Mouse (Mus musculus): ENCODE measurements around the gene Pnpla2.
"Not testable (repeated sequence)": the region's sequence is repeated elsewhere in the genome, so short reads cannot be mapped to it uniquely, and the experiment has no call there.

Pnpla2 gene

DNA sequence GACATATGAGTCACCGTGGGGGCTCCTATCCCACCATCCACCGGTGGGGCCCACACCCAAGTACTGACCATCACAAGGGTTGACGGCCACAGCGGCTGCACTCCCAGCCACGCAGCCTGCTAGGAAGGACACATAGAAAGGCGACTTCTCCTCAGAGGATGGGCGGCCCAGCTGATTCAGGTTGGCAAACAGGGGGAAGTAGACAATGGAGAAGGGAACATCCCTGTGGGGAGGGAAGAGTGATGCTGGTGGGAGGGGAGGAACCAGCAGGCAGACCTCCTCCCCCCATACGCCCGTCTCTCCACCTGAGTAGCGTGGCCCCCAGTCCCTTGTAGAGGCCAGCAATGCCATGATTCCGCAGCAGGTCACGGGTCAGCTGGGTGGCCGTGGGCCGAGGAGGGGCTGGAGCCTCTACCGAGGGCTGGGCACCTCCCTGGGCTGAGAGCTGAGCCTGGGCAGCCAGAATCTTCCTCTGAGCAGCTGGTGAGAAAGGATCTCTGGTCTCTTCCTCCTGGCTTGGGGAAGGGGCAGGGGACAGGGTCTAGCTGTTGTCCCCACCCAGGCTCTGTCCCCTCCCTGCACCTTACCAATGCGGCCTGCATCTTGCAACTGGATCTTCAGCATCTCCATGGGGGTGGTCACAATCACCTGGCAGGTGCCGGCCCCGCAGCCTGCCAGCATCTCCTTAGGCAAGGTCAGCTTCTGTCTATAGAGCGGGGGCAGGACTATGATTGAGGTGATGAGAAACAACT is 23.4 kb upstream of the Pnpla2 start:
- DNase-seq (ENCODE audit: low read depth, low spot score), result no peak

DNA sequence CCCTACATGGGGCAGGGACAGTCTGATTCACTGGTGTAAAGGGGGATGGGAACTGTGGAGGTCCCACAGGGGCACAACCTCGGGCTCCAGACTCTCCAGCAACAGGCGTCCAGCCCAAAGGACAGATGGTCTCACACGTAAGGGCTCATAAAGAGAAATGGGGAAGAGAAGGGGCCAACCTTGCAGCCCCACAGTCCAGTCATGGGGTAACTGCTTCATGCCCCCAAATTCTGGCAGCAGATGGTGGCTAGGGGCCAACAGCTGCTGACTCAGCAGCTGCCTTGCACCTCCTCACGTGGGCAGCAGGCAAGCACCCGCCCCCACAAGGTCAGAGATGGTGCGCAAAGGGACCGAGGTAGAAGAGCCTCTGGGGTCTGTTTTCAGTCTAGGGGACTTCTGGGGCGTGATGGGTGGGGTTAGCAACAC is 22.8 kb upstream of the Pnpla2 start:
- no peak for DNase-seq (ENCODE audit: low read depth, low spot score)

DNA sequence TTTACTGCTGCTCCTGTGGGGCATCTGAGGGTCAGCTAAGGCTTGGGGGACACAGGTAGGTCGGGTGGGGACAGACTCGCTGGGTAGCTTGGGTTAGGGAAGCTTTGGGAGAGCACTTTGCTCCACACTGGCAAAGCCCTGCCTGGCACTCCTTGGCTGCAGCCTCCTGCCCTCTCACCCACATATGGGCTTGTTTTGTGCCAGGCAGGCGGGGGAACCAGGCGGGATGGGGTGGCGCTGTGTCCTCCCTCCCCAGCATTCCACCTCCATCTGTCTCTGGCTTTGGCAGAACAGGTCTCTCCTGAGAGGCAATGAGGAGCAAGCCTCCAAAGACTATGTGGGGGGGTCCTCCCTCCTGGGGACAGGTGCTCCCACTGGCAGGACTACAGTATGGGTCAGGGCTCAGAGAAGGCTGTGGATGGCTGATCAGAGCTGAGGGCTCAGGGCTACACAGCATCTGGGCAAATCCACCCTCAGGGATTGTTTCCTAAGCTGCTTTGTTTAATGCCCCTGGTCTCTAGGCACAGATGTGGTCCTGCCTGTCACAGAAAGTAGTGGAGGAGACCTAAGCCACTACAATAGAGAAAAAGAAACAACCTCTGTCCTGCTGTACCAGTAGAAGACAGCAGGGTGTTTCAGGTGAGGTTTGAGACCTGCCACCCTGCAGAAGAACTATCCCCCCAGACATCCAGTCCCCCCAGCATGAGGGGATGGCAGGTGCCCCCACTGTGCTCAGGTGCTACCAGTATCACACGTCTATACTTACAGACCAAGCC is 22.1 kb upstream of the Pnpla2 start:
- DNase-seq (ENCODE audit: low read depth, low spot score), result peak; percentile 76

DNA sequence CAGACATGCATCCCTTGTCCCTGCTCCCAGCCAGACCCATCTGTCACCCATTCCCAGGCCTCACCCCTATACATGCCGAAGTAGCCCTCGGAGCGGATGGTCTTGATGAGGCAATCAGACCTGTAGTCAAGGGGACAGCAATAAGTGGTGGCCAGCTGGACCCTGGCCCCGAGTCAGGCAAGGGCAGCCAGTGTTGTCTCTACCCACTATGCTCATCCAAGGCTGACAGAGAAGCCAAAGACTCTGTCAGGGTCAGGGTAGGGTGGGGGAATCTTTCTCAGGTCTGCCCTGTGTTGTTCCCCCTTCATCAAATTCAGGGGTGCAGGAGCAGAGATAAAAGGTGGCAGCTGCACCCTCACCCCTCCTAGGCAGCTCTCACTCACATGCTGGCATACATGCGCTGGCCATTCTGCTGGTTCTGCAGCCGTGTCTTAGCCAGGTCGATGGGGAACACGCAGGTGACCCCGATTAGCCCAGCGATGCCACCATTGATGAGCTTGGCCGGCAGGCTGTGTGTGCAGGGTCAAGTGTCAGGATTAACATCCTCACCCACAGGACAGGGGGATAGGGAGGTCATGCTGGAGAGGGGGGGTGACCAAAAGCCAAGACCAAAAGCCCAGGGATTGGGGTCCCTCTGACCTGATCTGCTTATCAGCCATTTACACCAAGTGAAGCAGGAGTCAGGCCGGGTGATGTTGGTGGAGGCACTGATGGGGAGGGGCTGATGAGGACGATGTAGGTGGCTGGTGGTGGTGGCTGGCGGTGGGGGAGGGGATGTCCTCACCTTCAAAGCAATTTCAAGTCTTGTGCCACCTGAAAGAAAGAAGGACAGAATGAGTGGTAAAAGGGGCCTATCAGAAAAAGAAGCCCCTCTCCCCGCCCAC is 21.2 kb upstream of the Pnpla2 start:
- DNase-seq (ENCODE audit: low read depth, low spot score), result no peak

DNA sequence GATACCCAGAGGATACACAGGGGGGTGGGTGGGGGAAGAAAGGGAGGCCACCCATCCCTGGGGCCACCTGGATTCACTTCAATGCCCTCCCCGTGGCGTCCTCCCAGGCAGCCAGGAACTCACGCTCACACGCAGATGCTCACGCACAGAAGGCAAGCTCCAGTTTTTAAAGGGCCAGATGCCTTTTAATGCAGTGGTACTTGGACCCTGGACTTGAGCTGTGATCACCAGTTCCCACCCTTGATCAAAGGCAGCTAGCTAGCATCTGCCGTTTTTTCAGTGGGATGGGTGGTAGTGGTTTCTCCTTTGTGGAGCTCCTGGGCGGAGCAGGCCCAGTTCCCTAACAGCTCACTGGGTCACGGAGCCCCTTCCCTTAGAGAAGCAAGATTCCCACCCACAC is 20.5 kb upstream of the Pnpla2 start:
- no peak for DNase-seq (ENCODE audit: low read depth, low spot score)

DNA sequence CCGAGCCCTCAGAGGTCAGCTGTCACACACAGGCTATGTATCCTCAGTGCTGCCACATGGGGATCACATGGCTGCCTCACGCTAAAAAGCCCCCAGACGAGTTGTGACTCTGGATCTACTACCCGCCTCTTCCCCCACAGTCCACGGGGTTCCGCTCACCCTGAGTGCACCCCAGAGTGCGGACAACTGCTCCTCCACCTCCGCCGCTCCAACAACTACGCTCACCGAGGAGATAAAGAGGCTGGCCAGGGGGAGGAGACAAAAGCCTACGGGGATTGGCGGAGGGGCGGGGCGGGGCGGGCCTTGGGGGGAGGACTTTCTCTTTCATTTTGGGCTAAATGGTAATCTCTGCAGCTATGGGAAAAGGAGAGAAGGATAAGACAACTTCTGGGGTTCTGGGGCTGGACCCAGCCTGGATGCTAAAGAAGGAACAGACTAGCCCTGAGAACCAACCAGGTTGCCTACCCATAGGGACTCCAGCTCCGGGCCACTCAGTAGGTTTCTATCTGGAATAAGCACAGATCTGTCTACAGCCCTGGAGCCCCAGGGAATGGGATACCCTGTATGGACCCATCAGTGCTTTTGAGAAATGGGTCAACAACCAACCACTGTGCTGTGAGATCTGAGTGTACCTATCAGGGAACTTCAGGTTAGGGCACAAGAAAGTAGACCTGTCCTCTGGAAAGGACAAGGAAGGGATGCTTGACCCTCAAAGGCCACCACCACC is 19.7 kb upstream of the Pnpla2 start:
- DNase-seq (ENCODE audit: low read depth, low spot score), result no peak

DNA sequence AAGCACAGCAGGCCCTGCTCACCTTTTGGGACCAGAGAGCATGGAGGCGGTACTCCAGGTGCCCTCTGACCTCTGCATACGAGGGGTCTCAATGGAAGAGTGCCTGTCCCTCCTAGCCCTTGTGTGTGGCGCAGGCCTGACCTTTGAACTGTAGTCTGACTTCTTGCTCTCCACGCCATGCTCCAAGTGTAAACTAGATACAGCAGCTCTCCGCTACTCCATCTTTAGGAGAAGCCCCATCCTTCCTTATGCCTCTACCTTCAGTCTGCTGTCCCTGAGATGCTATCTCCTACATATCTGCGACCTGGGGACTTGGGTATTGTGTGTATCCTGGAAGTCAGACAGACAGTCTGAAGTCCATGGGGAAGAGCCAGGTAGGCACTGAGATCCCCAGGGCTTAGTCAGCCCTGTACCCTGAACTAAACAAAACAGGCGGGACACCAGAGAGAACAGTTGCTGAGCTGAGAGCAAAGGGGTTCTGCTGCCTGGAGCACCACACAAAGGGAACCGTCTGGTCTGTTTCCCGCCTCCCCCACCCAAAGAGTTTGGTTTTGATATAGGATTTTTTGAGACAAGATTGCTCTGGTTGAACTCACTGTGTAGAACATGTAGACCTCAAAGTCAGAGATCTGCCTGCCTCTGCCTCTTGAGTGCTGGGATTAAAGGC is 19.0 kb upstream of the Pnpla2 start:
- no peak for DNase-seq (ENCODE audit: low read depth, low spot score)

DNA sequence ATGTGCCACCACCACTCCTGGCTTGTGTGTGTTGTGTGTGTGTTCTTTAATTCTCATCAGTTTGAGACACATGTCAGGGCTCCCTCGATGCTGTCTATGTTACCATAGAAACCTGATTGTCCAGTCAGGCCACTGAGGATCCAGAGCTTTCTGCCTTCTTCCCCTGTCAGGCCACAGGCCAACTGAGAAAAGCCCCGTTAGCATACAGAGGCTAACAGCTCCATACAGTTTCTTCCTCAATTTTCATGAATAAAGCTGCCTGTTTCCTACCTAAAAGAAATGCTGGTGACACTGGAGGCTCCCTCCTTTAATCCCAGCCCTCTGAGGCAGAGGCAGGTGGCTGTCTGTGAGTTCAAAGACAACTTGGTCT is 18.5 kb upstream of the Pnpla2 start:
- DNase-seq (ENCODE audit: low read depth, low spot score), result no peak

DNA sequence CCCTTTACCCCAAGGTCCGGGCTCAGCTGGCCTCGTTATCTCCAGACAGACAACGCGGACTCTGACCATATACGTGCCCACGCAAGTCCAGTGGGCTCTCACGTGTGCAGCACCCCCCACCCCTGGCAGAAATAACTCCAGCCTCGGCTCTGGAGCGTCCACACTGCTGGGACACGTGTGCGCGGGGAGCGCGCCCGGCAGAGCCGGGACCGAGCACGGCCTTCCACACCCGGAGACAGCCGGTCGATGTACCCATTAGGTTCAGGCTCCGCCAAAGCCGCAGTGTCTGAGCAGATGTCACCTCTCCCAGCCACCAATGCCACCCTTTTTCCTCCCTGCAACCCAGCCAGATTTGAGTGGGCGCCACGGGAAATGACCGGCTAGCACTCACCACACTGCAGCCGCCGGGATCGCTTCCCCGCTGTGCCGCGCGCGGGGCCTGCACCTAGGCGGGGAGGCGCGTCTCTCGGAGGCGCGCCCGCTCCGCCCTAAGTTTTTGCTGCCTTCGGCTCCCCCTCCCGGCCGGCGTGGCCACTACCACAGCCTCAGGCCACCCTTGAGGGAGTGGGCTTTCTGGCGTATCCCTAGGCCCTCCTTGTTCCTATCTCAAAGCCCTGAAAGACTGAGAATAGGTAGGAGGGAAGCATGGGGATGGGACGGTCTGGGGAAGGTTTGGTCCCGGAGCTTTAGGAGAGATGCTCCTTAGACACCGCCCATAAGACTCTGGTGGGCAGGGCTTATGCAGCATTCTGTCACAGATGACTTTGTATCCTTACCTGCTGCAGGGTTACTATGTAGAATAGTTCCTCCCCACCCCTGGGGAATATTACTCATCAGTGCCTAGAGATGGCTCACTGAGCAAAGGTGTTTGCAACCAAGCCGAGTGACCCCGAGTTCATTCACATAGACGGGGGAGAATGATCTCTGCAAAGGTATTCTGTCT is 17.5 kb upstream of the Pnpla2 start, which contains the start of gene Slc25a22:
TSS of gene Slc25a22 (minus strand) at position 715 of the 943 bp plus-strand sequence.
- DNase-seq (ENCODE audit: low read depth, low spot score), result no peak

DNA sequence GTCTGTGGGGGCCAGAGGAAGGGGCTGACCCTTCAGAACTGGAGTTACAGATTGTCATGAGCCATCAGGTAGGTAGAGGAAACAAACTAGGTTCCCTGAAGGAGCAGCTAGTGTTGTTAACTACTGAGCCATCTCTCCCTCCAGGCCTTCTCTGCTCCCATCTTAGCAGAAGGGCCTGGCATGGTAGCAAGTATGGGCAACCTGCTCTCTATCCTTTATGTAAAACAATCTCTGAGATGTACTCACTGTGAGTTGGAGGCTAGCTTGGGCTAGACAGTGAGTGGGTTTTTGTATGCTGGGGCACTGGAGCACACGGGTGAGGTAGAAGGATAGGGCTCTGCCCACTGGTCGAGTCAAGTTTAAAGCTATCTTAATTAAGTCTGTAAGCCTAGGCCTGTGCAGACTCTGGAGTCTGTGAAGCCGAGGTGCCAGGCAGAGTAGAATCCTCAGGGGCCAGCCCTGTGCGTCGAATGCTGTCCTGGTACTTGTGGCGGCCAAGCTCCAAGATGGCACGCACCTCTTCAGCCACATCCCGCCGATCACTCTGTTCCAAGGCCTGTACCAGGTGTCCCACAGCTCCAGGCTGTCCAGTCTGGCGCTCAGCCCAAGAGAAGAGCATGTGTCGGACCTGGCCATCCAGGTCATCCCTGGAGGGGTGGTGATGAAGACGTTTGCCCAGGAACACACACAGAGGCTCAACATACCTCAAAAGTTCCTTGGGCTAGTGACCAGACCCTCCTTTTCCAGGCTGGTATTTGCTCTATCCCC is 16.6 kb upstream of the Pnpla2 start:
- DNase-seq (ENCODE audit: low read depth, low spot score), result no peak

DNA sequence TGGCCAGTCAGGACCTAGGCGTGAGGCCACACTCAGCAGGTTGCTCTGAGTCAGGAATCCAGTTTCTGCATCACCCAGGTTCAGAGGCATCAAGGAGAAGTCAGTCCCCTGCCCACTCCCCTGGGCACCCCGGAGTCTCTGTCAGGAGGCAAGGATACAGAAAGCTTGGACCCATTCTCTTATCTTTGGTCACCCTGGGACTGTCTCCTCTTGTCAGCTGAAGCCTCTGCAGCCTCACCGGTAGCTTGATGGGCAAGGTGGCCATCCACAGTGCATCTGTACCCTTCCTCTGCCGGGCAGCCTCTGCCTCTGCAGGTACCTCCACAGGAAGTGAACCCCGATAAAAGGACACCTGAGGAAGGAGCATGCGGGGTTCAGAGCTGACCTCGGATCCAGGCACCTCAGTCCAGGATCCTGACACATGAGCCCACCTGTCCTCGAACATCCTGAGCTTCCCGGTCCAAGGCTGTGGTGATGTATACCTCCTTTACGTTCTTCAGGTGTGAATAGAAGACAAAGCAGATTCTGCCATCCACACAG is 15.8 kb upstream of the Pnpla2 start:
- no peak for DNase-seq (ENCODE audit: low read depth, low spot score)

DNA sequence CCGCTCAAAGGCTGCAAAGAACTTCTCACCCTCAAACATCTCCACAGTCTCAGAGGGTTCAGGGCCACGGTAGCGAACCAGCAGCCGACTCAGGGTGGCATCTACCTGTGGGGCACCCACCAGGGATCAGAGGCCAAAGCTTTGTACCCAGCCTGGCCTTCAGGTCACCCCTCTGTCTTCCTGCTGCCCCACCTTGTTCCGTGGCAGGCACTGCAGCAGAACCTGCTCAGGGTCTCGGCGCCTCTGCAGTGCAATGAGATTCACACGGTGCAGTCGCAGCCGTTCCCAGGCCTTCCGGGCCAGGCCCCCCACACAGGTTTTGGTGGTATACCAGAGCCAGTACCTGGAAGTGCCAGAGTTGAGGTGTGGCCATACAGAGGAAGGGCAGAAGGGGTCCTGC is 15.2 kb upstream of the Pnpla2 start:
- no peak for DNase-seq (ENCODE audit: low read depth, low spot score)

DNA sequence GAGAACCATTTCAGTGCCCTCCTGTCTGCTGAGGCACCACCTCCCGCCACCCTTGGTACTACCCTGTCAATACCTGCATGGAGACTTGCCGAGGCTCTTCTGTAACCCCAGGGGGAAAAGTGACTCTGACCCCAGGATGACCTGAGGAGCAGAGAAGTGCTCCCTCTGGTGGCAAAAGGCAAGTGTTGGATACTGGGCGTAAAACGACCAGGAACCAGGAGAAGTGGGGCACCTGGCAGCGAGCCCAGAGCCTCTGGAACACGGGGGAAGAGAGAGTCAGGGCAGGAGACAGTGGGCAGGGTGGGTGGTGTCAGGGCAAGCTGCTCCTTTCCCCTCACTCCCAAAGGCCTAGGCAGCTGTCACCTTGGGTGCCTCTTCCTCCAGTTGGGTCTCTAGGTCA is 14.4 kb upstream of the Pnpla2 start:
- DNase-seq (ENCODE audit: low read depth, low spot score), result no peak

DNA sequence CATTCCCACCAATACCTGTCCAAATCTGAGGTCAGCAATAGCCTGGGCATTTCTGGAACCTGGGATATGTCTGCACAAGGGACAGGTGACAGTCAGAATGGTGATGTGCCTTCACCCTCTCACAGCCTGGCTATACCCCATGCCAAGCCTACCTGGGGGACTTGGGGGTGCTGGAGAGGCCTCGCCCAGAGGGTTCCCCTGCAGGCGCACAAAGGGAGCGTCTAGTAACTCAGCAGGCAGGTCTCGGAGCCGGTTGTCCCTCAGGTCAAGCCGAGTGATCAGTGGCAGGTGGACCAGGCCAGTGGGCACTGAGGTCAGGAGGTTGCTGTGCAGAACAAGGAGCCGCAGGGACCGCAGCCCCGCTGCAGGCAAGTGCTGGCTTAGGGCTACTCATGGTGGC is 13.5 kb upstream of the Pnpla2 start:
- DNase-seq (ENCODE audit: low read depth, low spot score), result no peak

DNA sequence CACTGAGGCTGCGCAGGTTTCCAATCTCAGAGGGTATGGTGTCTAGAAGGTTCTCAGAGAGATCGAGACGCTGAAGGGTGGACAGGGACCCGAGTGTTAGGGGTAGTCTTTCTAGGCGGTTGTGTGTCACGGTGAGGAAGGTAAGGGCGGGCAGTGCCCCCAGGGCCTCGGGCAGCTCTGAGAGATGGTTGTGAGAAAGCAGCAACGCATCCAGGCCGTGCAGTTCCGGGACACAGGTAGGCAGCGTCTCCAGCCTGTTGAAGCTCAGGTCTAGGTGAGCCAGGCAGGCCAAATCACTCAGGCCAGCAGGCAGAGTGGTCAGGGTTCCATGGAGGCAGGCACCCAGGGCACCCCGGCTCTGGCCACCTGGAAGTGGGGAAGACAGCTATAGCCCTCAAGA is 12.8 kb upstream of the Pnpla2 start:
- no peak for DNase-seq (ENCODE audit: low read depth, low spot score)

DNA sequence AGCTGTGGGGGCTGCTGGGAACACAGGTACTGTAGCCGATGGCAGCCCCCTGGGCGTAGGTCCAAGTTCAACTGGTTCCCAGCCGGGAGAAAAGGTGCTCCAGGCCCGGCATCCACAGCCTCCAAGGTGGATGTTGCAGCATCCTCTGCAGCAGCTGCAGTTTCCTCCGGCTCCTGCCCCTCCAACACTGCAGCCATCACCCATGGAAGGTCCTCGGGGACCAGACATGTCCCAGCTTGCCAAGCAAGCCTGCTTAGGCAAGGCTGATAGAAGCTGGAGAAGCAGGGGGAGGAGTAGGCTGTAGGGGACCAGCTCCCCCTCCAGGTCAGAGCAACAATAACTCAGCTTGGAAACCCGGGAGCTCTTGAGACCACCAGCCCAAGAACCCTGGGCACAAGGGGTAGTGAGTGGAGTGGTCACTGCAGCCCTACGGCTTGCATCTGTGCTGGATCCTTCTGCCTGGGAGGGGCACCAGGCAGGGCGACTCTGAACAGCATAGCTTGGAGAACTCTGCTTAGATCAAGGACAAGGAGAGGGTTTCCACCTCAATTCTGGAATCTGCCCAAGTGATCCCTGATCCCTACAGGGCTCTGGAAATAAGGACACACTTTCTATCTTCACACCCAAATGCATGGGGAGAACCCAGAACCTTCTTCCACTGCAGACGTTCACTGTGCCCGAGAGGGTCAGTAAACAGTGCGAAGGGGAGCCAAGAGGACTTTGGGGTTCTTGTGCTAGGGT is 11.7 kb upstream of the Pnpla2 start:
- no peak for DNase-seq (ENCODE audit: low read depth, low spot score)

DNA sequence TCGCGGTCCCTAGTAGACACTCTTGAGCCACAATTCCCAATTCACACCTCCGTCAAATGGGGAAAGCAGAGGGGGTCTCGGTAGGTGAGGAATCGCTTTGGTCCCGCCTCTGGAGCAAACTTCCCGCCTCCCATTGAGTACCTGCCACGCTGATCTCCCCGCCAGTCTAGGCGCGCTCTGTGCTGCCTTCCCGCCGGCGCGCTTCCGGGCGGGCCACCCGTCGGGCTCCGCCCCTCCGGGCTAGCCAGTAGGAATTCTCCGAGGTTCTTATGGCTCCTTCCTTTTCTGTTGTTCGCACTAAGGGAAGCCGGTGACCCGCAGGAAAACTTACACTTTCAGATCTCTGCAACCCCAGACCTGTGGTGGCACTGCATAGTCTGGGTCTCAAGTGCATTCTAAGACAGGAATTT is 11.2 kb upstream of the Pnpla2 start, which contains the start of gene Pidd1:
TSS of gene Pidd1 (minus strand) at position 198 of the 410 bp plus-strand sequence.
- no peak for DNase-seq (ENCODE audit: low read depth, low spot score)

DNA sequence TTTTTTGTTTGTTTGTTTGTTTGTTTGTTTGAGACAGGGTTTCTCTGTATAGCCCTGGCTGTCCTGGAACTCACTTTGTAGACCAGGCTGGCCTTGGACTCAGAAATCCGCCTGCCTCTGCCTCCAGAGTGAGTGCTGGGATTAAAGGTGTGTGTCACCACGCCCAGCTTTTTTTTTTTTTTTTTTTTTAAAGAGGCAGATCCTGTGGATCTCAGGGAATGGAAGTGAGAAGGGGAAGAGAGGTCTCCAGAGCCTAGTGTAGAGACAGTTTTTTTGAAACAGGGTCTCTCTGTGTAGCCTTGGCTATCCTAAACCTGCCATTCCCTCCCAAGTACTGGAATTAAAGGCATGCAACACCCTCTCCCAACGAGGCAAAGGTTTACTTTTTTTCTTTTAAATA is 8.6 kb upstream of the Pnpla2 start:
- not testable (repeated sequence) for DNase-seq (ENCODE audit: low read depth, low spot score)
